In genomic region chr15:98891907-98892606, GRCm38 (mm10) we compare ENCODE assay signal across 1 mouse cellular context.
TF ChIP-seq lines count a peak whose summit lies in the region.

No protein-coding gene starts in this region.

TF ChIP-seq in CH12.LX, 34 proteins besides CTCF, POLR2A, EP300 and RAD21 (continued from another document):
- 0 out of 2 replicates have a peak, but pooled peaks have one; percentile 8 for TF ChIP-seq TCF12 (IDR thresholded peaks at IDR 0.05; ENCODE audit: low read depth, low read length)
- TF ChIP-seq JUND (conservative IDR thresholded peaks at IDR 0.05; ENCODE audit: low read depth, low read length), result peak; percentile 18; the same call in 1 of the 2 replicates
- TF ChIP-seq ZC3H11A (IDR thresholded peaks at IDR 0.05; ENCODE audit: low read depth, low read length), result peak; percentile 39
- 0 out of 2 replicates have a peak, but pooled peaks have one; percentile 47 for TF ChIP-seq SIN3A (IDR thresholded peaks at IDR 0.05; ENCODE audit: low read length)
- TF ChIP-seq USF2 (conservative IDR thresholded peaks at IDR 0.05; ENCODE audit: low read depth, low read length), result no peak
- TF ChIP-seq NRF1 (IDR thresholded peaks at IDR 0.05; ENCODE audit: low read depth, low read length), result no peak
- no peak for TF ChIP-seq CHD1 (IDR thresholded peaks at IDR 0.05; ENCODE audit: low read depth, low read length)
- TF ChIP-seq GABPA (IDR thresholded peaks at IDR 0.05; ENCODE audit: insufficient replicate concordance, low read depth, low read length), result no peak
- no peak for TF ChIP-seq MAFK (IDR thresholded peaks at IDR 0.05; ENCODE audit: insufficient replicate concordance, low read length)
- TF ChIP-seq ZNF384 (IDR thresholded peaks at IDR 0.05; ENCODE audit: low read depth, low read length), result 0 out of 2 replicates have a peak, but pooled peaks have one; percentile 20
- no peak for TF ChIP-seq PAX5 (IDR thresholded peaks at IDR 0.05; ENCODE audit: low read length)
- TF ChIP-seq IRF4 (IDR thresholded peaks at IDR 0.05; ENCODE audit: low read depth, low read length), result peak; percentile 6; the same call in 1 of the 2 replicates
- 0 out of 2 replicates have a peak, but pooled peaks have one; percentile 23 for TF ChIP-seq KAT2A (IDR thresholded peaks at IDR 0.05; ENCODE audit: insufficient replicate concordance, low read length)
- peak; percentile 65 for TF ChIP-seq MXI1 (IDR thresholded peaks at IDR 0.05; ENCODE audit: low read depth, low read length)
- peak; percentile 99 for TF ChIP-seq MYC (IDR thresholded peaks at IDR 0.05; ENCODE audit: low read depth, low read length)
- no peak for TF ChIP-seq ZKSCAN1 (IDR thresholded peaks at IDR 0.05; ENCODE audit: borderline replicate concordance, low read depth, low read length)
- no peak for TF ChIP-seq HCFC1 (IDR thresholded peaks at IDR 0.05; ENCODE audit: low read depth, low read length)
- TF ChIP-seq TBP (conservative IDR thresholded peaks at IDR 0.05; ENCODE audit: low read depth, low read length), result no peak
- TF ChIP-seq JUN (IDR thresholded peaks at IDR 0.05; ENCODE audit: insufficient read depth, low read depth, low read length), result no peak
- TF ChIP-seq CHD2 (IDR thresholded peaks at IDR 0.05; ENCODE audit: low read length), result no peak
- TF ChIP-seq ZMIZ1 (IDR thresholded peaks at IDR 0.05; ENCODE audit: low read depth, low read length), result no peak
- TF ChIP-seq MAZ (IDR thresholded peaks at IDR 0.05; ENCODE audit: low read depth, low read length), result no peak
- TF ChIP-seq MAX (IDR thresholded peaks at IDR 0.05; ENCODE audit: low read length), result peak; percentile 94
- peak; percentile 20; the same call in 1 of the 2 replicates for TF ChIP-seq BHLHE40 (IDR thresholded peaks at IDR 0.05; ENCODE audit: low read depth, low read length)
- TF ChIP-seq MEF2A (IDR thresholded peaks at IDR 0.05; ENCODE audit: borderline replicate concordance, low read depth, low read length), result peak; percentile 40; the same call in 1 of the 2 replicates
- peak; percentile 93 for TF ChIP-seq SMC3 (IDR thresholded peaks at IDR 0.05; ENCODE audit: low read depth, low read length)
- TF ChIP-seq NELFE (IDR thresholded peaks at IDR 0.05; ENCODE audit: low read depth, low read length), result no peak
- TF ChIP-seq ELF1 (IDR thresholded peaks at IDR 0.05; ENCODE audit: low read depth, low read length), result peak; percentile 27
